Mouse (Mus musculus): ENCODE measurements at regions not wholly inside any gene's neighbourhood (a gene's known extent, or its start where the extent isn't known, plus 50 kb on each side); places are given as distances from the start of the nearest gene placed in this dataset.
A peak's percentile ranks its signal among the peaks of the same experiment; 100 is the strongest.

DNA sequence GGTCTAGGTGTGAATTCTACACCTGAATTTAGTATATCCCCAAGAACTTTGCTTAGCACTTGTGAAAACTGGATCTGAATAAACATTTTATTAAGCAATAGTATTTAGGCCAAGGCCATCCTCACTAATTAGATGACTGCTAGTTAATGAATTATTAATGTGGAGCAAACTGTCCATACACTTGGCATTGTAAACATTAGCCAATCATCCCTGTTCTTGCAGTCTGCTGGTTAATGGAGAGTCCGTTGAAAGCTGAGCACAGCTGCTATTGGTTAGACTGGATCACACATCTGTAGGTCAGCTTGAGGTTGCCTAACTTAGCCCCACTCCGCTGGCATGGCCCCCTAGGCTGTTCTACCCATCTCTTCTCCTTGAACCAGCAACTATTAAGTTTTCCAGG is 826.2 kb upstream of the 4930452B06Rik start:
- H3K27me3 ChIP-seq (ENCODE audit: low read depth, poor library complexity, severe bottlenecking): no peaks in the 10 kb centered on the region
- WGBS: 72% methylated on average over 2 of the region's 2 CpGs
- H3K27ac ChIP-seq: no peak overlapping the region
- no peak overlapping the region for H3K4me3 ChIP-seq
- no peaks in the 10 kb centered on the region for H3K36me3 ChIP-seq
- DNase-seq (ENCODE audit: low spot score): no peak
- 0 out of 2 replicates have a peak, but pooled peaks cover 12% of the 10 kb centered on the region for H3K4me1 ChIP-seq
- no peaks in the 10 kb centered on the region for H3K9me3 ChIP-seq (replicated peaks)

DNA sequence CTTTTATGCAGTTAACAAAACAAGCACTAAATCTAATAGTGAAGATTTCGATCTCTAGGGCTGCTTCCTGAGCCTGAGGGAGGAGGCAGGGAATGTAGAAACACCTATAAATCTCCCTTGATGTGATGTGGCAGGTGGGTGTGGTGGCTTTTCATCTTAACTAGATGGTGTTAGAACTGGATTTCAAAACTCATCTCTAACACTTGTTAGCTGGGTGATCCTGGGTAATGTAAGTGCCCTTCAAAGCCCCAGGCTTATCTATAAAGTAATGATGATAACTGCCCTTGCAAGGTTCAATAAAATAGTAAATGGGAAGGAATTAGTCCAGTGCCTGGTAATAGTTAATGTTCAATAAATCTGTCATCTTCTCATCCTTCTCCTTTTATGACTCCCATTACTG is 822.5 kb upstream of the 4930452B06Rik start:
- no peak for DNase-seq (ENCODE audit: low spot score)

DNA sequence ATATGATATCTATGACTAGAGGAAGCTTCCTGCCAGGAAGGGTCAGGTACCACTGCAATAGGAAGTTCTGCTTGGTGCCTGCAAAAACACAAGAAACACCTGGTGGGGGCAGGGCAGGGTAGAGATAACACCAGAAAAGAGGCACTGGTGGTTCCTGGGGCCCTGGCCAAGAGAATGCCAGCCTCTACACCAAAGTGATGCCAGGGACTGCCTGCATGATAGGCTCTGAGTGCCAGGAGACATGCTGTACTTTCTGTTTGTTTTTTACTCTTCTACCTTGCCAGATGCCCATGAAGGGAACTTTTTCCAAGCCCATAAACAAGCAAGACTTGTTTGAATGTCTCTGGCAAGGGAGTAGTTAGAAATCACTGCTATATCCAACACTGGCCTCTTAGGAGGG is 812.9 kb upstream of the 4930452B06Rik start:
- Histone ChIP-seq H3K4me1 (no peaks in the 10 kb centered on the region), H3K4me3 (no peak overlapping the region), H3K27ac (no peak overlapping the region), H3K36me3 (no peaks in the 10 kb centered on the region), H3K27me3 (ENCODE audit: low read depth, poor library complexity, severe bottlenecking) (no peaks in the 10 kb centered on the region), H3K9me3 (replicated peaks) (no peaks in the 10 kb centered on the region)
- no peak for DNase-seq (ENCODE audit: low spot score)

More for the DNA sequence above, 822.5 kb upstream of the 4930452B06Rik start:
- WGBS: 7% methylated on average over 1 of the region's 1 CpGs
- Histone ChIP-seq H3K9me3 (replicated peaks) (no peaks in the 10 kb centered on the region), H3K36me3 (no peaks in the 10 kb centered on the region), H3K4me1 (0 out of 2 replicates have a peak, but pooled peaks cover 12% of the 10 kb centered on the region), H3K27ac (no peak overlapping the region), H3K27me3 (ENCODE audit: low read depth, poor library complexity, severe bottlenecking) (0 out of 2 replicates have a peak, but pooled peaks cover 3% of the 10 kb centered on the region), H3K4me3 (no peak overlapping the region)

DNA sequence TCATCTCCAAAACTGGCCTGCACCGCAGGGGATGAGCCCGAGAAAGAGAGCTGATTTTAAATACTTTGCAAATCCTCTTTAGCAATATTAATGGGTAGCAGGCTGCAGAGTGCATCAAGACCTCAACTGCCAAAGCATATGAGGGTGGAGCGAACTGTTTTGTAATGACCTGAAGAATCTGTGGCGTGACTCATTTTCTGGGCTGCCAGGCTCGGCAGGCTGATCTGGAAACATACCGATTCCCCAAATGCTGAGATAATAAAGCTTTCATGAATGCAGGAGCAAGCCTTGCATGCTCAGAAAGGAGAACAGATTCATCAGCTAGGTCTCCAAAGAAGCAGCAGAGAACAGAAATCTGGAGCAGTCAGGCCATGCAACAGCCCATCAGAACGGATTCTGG is 809.1 kb upstream of the 4930452B06Rik start:
- H3K4me1 ChIP-seq: no peaks in the 10 kb centered on the region
- no peaks in the 10 kb centered on the region for H3K36me3 ChIP-seq
- no peaks in the 10 kb centered on the region for H3K27me3 ChIP-seq (ENCODE audit: low read depth, poor library complexity, severe bottlenecking)
- no peaks in the 10 kb centered on the region for H3K9me3 ChIP-seq (replicated peaks)
- no peak overlapping the region for H3K4me3 ChIP-seq
- 86% methylated on average over 7 of the region's 7 CpGs for WGBS
- no peak overlapping the region for H3K27ac ChIP-seq
- DNase-seq (ENCODE audit: low spot score): no peak

DNA sequence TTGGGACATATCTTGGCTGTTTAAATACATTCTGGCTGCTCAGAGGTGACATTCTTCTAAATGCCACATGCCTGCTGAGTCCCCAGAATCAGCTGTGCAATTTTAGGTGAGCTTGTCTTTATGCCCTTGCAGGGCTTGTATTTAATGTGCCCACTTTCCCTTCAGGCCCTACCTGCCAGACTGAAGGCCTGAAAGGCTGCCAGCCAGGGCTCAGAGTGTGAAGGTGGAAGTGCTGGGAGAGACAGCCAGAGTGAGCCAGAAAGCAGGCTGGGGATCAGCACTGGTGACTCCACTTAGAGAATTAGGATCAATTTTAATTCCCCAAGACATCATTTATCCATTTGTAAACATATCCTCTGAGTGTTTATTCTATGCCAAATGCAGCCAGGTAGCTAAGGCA is 803.6 kb upstream of the 4930452B06Rik start:
- no peak for DNase-seq (ENCODE audit: low spot score)
- Histone ChIP-seq H3K27ac (no peak overlapping the region), H3K27me3 (ENCODE audit: low read depth, poor library complexity, severe bottlenecking) (no peaks in the 10 kb centered on the region), H3K36me3 (no peaks in the 10 kb centered on the region), H3K9me3 (replicated peaks) (no peaks in the 10 kb centered on the region), H3K4me3 (no peak overlapping the region), H3K4me1 (peaks cover 14% of the 10 kb centered on the region)

DNA sequence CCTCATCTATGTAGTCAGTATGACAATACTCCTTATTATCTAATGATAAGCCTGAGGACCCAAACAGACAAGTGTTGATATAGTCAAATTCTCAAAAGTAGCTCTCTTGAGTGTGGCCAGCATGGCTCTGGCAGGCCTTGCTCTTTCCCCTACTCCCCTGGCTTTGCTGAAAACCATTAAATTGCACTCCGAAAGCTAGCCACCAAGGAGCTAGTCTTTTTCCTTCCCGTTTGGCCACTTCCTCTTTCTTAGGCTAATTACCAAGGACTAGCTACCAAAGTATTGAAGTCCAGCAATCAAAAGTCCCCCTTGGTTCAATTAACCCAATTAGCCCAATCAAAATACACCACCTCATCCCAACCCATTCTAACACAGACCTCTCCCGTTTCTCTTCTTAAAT is 802.6 kb upstream of the 4930452B06Rik start:
- no peak for DNase-seq (ENCODE audit: low spot score)
- no peaks in the 10 kb centered on the region for H3K9me3 ChIP-seq (replicated peaks)
- H3K4me1 ChIP-seq: peaks cover 14% of the 10 kb centered on the region
- 55% methylated on average over 3 of the region's 3 CpGs for WGBS
- no peak overlapping the region for H3K27ac ChIP-seq
- no peaks in the 10 kb centered on the region for H3K27me3 ChIP-seq (ENCODE audit: low read depth, poor library complexity, severe bottlenecking)
- no peak overlapping the region for H3K4me3 ChIP-seq
- no peaks in the 10 kb centered on the region for H3K36me3 ChIP-seq

DNA sequence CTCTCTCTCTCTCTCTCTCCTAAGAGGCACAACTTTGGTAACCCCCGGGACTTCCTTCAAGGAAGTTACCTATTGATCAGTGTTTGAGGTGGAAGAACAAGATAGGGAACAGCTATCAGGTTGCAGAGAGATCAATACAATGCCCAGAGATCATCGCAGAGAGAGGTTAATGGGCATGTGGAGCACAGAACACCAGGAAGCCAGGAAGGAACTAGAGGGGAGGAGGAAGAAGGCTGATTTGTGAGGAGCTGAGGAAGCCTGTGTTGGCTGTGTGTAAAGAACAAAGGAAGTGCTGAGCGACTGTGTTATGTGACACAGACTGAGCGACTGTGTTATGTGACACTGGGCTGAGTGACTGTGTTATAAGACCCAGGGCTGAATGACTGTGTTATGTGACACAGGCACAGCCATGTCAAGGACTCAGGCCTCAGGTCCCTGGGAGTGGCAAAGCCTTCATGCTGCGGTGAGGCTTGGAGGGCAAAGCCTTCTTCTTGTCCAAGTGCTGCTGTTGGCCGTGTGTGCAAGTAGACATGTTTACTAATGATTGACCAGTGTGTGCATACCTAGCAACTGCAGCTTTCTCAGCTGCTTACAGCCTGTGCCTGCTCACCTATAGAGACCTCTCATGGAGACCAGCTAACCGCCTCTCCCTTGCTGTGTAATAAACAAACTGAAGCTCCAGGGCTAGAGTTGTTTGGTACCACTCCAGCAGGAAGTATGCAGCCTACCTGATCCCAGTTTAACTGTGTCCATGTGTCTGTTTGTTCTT is 801.8 kb upstream of the 4930452B06Rik start:
- peaks cover 14% of the 10 kb centered on the region for H3K4me1 ChIP-seq
- H3K27ac ChIP-seq: peak overlapping the region; percentile 73
- H3K36me3 ChIP-seq: no peaks in the 10 kb centered on the region
- no peak overlapping the region for H3K4me3 ChIP-seq
- DNase-seq (ENCODE audit: low spot score): peak; percentile 38
- no peaks in the 10 kb centered on the region for H3K27me3 ChIP-seq (ENCODE audit: low read depth, poor library complexity, severe bottlenecking)
- WGBS: 66% methylated on average over 7 of the region's 7 CpGs
- no peaks in the 10 kb centered on the region for H3K9me3 ChIP-seq (replicated peaks)

DNA sequence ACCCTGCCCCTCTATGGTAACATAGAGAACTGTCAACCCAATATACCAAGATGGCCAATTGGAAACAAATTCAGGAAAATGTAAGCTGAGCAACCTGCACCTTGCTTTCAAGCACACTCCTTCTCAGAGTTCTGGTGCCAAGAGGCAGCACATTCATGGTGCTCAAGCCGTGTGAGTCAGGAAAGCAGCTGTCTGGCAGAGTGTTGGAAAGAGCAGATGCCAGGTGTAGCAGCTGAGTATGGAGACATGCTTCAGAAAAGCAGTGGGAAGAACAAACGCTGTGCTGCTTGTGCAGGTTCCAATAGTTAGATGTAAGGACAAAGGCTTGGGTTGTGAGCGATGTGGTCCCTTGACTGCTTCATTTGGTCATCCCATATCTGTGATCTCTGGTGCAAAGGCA is 794.0 kb upstream of the 4930452B06Rik start:
- Histone ChIP-seq H3K4me1 (peaks cover 6% of the 10 kb centered on the region), H3K9me3 (replicated peaks) (no peaks in the 10 kb centered on the region), H3K27me3 (ENCODE audit: low read depth, poor library complexity, severe bottlenecking) (no peaks in the 10 kb centered on the region), H3K4me3 (no peak overlapping the region), H3K36me3 (no peaks in the 10 kb centered on the region), H3K27ac (no peak overlapping the region)
- no peak for DNase-seq (ENCODE audit: low spot score)
- 97% methylated on average over 3 of the region's 3 CpGs for WGBS

DNA sequence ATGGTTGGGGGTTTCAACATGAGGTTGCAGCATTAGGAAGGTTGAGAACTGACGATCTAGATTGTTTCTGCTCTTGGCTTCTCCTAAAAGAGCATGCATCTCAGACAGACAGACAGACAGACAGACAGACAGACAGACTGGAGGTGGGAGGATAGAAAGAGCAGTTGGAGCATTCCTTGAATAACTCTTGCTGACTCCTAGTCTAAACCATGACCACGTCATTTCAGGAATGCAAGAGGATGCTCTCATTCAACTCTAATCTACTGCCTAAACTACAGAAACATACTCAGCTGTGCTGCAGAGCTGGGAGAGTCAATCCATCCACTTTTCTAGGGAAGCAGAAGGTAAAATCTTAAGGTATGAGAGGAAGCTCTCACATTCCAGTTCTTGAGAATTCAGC is 792.8 kb upstream of the 4930452B06Rik start:
- 78% methylated on average over 2 of the region's 2 CpGs for WGBS
- Histone ChIP-seq H3K27me3 (ENCODE audit: low read depth, poor library complexity, severe bottlenecking) (no peaks in the 10 kb centered on the region), H3K4me1 (peaks cover 6% of the 10 kb centered on the region), H3K27ac (no peak overlapping the region), H3K9me3 (replicated peaks) (no peaks in the 10 kb centered on the region), H3K36me3 (no peaks in the 10 kb centered on the region), H3K4me3 (no peak overlapping the region)
- DNase-seq (ENCODE audit: low spot score): no peak

DNA sequence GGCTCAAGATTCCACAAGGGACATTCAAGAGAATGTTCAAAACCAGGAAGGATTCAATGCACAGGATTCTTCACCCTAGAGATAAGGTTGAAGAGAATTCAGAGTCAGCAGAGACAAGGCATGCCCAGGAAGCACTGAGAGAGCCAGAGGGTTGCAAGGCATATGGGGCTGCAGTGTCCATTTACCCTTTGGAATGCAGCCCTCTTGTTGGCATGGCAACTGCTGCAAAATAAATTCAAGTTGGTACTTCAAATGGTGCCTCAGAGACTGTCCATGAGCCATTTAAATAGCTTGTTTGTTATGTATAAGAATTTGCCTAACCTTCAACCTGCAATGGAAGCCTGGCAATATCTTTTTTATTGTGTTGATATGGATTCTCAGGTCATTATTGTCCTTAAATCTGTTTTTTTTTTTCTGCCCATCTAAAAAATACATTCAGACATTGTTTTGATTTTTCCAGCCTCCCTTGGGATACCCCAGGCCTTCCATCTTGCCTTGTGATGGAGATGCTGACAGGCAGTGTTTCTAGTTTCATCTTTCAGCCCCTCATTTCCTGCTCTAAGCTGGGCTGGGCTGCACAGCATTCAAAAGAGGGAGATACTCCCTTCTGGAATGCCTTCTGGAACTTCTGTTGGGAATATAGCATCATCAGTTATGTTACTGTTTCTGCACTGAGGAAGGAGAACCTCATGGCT is 791.9 kb upstream of the 4930452B06Rik start:
- Histone ChIP-seq H3K4me3 (no peak overlapping the region), H3K27ac (no peak overlapping the region; the same call in 1 of the 2 replicates), H3K9me3 (replicated peaks) (no peaks in the 10 kb centered on the region), H3K4me1 (peaks cover 6% of the 10 kb centered on the region), H3K27me3 (ENCODE audit: low read depth, poor library complexity, severe bottlenecking) (no peaks in the 10 kb centered on the region), H3K36me3 (no peaks in the 10 kb centered on the region)
- no peak for DNase-seq (ENCODE audit: low spot score)

DNA sequence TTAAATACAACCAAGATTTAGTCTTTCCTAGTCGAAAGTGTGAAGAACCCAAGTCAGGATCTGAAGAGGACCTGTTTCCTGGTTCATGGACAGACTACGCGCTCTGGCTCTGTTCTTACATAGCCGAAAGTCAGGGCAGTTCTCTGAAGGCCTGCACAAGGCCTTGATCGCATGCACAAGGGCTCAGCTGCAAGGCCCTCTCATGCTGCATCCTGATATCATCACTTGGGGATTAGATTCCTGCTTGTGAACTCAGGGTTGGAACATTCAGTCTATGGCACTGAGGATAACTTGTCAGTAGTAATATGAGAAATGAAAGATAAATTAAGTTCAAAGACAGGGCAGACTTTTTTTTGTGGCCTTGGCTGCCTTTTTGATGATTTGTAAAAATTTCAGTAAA is 789.9 kb upstream of the 4930452B06Rik start:
- H3K9me3 ChIP-seq (replicated peaks): no peaks in the 10 kb centered on the region
- H3K27ac ChIP-seq: no peak overlapping the region
- no peaks in the 10 kb centered on the region for H3K36me3 ChIP-seq
- DNase-seq (ENCODE audit: low spot score): no peak
- H3K4me1 ChIP-seq: peaks cover 9% of the 10 kb centered on the region
- no peaks in the 10 kb centered on the region for H3K27me3 ChIP-seq (ENCODE audit: low read depth, poor library complexity, severe bottlenecking)
- WGBS: 93% methylated on average over 5 of the region's 5 CpGs
- H3K4me3 ChIP-seq: no peak overlapping the region

DNA sequence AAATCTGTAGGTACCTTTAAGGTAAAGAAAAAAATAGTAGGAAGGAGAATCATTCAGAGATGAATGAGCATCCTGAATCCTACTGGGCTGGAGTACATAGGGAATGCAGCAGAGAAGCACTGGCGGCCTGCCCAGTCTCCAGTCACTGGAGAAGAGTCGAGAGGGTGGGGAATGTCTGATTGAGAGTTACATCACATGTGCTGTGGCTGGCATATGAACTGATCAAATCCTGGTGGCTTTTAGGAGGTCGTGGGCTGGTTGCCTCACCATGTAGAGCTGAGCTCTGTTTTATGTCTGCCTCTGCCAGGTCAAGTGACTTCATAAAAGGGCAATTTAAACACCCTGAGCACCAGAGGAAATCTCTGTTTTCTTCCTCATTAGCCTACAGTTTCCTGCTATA is 783.9 kb upstream of the 4930452B06Rik start:
- Histone ChIP-seq H3K4me1 (peaks cover 18% of the 10 kb centered on the region), H3K36me3 (no peaks in the 10 kb centered on the region), H3K27me3 (ENCODE audit: low read depth, poor library complexity, severe bottlenecking) (no peaks in the 10 kb centered on the region), H3K27ac (peak overlapping the region; percentile 39), H3K4me3 (no peak overlapping the region), H3K9me3 (replicated peaks) (no peaks in the 10 kb centered on the region)
- DNase-seq (ENCODE audit: low spot score): peak; percentile 45
- 31% methylated on average over 3 of the region's 3 CpGs for WGBS

DNA sequence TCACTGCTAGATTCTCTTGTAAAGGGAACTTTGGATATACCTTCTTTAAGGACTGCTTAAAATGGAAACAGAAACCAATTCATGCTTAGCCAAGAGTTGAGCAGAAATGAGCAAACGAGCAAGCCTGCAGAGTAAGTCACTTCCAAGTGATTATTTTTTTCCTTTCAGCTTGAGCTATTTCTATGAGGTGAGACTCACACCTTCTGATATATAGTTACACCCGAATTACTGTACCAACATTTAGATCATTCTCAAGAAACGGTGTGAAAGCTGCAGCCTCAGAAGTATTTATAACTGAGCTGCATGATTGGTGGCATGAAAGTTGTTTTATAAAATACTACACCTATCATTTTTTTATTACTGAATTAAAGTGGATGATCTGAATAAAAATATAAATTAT is 771.9 kb upstream of the 4930452B06Rik start:
- Histone ChIP-seq H3K27ac (no peak overlapping the region), H3K4me1 (peaks cover 7% of the 10 kb centered on the region; the same call in 1 of the 2 replicates), H3K27me3 (ENCODE audit: low read depth, poor library complexity, severe bottlenecking) (no peaks in the 10 kb centered on the region), H3K36me3 (no peaks in the 10 kb centered on the region), H3K9me3 (replicated peaks) (no peaks in the 10 kb centered on the region), H3K4me3 (no peak overlapping the region)
- DNase-seq (ENCODE audit: low spot score): no peak
- 77% methylated on average over 3 of the region's 3 CpGs for WGBS

All from limb, embryonic 10.5 days (tissue).